Mouse (Mus musculus): Measurements from ENCODE around the gene Svs4.
"Not testable (repeated sequence)": the region's sequence is repeated elsewhere in the genome, so short reads cannot be mapped to it uniquely, and the experiment has no call there.

Gene Svs4

DNA sequence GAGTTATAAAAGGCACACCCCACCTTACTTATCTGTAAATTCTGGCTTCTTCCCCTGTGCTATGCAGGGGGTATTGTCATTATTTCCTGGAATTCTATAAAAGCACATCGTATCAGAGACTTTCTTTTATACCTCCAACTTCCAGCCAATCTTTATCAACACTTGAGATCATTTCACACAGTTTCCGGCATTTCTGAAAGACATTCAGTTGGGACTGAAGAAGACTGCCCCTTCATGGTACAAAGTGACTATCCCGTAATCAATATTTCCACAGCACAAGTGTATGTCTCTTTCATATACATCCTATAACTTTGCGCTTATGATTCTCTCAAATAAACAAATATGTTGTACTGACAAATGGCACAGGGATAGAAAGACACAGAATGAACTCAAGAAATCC lies at the start of gene Svs4:
Gene Svs4, minus strand, starts transcription at position 101 of the 400 bp plus-strand sequence.
- CTCF ChIA-PET = interaction anchor here in 1 of 4 experiments (0.6 kb wide), 1 partner anchor 109 kb away, joined by 13 read pairs; no protein-coding TSS in a partner anchor
- POLR2A ChIA-PET = no interaction called here

DNA sequence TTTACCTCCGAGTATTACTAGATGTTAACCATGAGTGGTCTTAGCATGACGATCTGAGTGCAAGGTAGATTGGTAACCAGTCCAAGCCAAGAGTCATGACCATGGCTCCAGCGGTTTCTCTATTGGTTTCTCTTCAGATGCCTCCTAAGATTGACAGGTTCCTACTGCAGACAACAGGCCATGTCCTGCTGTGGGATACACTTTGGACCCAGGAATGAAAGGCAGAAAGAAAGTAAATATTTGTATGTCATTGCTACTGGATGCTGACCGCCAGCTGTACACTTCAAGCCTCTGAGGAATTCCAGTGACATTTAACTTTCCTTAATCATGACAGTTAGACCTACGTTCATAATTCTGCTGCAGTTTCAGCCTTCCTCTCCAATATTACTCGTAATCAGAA lies 42.7 kb upstream of the Svs4 start:
- ChIA-PET CTCF (no interaction called here), POLR2A (no interaction called here)

DNA sequence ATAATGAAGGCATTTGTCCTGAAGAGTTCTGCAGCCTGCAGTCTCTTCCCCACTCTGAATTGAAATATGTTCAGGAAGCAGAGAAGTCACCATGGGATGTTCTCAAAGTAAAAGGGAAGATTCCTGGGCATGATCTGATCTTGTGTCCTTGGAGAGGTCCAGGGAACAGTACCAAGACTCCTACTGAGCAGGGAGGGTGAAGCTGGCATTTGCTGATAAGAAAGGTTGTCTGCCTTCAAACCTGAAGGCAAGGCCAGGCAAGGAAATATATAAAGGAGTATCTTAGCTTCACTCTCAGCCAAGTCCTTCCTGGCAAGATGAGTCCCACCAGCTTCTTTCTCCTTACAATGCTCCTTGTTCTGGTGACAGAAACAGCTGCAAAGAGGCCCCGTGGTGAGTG lies 38.2 kb upstream of the Svs4 start, which contains the start of gene Svs6:
Gene Svs6, plus strand, starts transcription at position 301 of the 400 bp plus-strand sequence.
- POLR2A ChIA-PET = interaction anchor here in 1 of 4 experiments (0.6 kb wide), 1 partner anchor 15 kb away, joined by 4 read pairs; no protein-coding TSS in a partner anchor
- CTCF ChIA-PET = not testable (repeated sequence)

DNA sequence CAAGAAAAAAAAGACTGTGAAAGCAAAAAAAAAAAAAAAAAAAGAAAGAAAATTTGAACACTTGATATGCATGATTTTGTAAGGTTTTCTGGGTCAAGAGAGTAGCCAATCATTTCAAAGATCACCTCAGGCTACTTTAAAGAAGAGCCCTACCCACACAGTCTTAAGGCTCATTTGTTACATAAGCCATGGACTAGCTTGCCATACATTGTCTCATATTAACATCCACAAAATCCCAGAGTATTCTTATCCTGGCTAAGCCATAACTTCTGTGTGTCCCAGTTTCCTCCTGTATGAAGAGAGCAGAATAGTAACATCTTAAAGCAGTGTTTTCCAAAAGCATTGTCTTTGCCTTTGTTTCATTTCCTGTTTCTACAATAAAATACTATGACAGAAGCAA lies 37.2 kb upstream of the Svs4 start:
- POLR2A ChIA-PET = not testable (repeated sequence)
- CTCF ChIA-PET = interaction anchor here in 1 of 4 experiments (0.6 kb wide), 1 partner anchor 426 kb away, joined by 8 read pairs; no protein-coding TSS in a partner anchor

DNA sequence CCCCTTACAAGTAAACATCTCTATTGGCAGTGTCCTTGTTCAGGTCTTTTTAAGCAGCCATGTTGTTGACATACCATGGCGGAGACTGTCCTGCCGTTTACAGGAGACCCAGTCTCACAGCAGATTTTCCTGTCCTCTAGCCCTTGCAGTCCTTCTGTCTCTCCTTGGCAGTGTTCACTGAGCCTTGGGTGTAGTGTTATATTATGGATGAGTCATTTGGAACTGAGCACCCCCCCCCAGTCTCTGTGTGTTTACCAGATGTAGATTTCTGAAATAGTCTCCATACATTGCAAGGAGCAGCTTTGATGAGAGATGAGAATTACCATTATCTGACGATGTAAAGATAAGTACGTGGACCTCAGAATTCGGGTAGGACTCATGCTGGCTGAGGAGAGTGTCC lies 34.3 kb upstream of the Svs4 start:
- ChIA-PET CTCF (no interaction called here), POLR2A (interaction anchor here in 1 of 4 experiments (0.6 kb wide), 1 partner anchor 389 kb away, joined by 3 read pairs; no protein-coding TSS in a partner anchor)

DNA sequence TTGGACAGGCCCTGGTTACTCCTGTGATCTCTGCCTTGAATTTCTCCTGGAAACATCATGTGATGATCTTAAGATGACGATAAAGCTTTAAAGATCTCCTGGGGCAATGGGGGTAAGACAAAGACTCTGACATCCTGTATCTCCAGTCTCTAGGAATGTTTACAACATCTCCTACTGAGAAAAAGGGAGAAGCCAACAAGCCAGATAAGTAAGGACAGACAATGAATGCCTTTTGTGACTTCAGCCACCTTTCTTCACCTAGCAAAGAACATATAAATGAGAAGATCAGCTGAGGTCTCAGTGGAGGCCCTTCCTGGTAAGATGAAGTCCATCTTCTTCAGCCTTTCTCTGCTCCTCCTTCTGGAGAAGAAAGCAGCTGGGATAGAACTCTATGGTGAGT lies 10.7 kb upstream of the Svs4 start, which contains the start of gene Svs3a:
Gene Svs3a, plus strand, starts transcription at position 301 of the 400 bp plus-strand sequence.
- POLR2A ChIA-PET, CTCF ChIA-PET: not testable (repeated sequence)

DNA sequence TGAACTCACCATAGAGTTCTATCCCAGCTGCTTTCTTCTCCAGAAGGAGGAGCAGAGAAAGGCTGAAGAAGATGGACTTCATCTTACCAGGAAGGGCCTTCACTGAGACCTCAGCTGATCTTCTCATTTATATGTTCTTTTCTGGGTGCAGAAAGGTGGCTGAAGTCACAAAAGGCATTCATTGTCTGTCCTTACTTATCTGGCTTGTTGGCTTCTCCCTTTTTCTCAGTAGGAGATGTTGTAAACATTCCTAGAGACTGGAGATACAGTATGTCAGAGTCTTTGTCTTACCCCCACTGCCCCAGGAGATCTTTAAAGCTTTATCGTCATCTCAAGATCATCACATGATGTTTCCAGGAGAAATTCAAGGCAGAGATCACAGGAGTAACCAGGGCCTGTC lies 21.7 kb downstream of the Svs4 start, which contains the start of gene Svs3b:
Gene Svs3b, minus strand, starts transcription at position 101 of the 400 bp plus-strand sequence.
- CTCF ChIA-PET, POLR2A ChIA-PET: not testable (repeated sequence)

DNA sequence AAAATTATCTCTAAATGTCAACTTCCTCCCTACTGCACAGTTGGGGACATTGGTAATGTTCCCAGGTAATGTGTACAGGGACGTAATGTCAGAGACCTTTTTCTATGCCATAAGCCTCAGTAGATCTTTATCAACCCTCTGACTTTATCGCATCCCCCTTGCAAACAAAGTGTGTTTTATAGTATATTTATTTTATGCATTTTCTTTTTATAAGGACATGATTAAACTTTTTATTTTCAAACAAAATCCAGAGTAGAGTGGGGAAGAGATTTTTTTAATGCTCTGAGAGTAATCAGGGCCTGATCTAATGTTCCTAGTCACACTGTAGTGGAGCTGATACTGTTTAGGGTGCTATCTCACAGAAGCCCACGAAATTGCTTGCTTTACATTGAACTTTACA lies 39.9 kb downstream of the Svs4 start, which contains the start of gene Svs2:
Gene Svs2, minus strand, starts transcription at position 101 of the 400 bp plus-strand sequence.
- ChIA-PET POLR2A (interaction anchor here in 1 of 4 experiments (0.9 kb wide), 1 partner anchor 16 kb away, joined by 3 read pairs; no protein-coding TSS in a partner anchor), CTCF (no interaction called here)

DNA sequence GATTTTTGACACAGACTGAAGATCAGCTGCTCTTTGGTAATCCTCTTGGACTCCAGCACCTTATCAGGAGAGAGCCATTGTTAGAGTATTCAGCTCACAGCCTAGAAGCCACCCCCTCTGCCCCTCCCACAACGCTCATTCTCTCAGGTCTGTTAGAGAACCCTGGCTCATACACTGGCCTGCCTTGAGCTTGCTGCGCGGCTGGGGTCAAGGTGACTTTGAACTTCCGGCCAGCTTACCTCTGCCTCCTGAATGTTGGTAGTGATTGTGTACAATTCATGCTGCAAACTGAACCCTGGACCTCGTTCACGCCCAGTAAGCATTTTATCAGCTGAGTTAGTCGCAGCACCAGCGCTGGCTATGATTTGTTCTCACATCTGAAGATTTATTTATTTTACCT lies 45.6 kb downstream of the Svs4 start:
- CTCF ChIA-PET = no interaction called here
- POLR2A ChIA-PET = no interaction called here

DNA sequence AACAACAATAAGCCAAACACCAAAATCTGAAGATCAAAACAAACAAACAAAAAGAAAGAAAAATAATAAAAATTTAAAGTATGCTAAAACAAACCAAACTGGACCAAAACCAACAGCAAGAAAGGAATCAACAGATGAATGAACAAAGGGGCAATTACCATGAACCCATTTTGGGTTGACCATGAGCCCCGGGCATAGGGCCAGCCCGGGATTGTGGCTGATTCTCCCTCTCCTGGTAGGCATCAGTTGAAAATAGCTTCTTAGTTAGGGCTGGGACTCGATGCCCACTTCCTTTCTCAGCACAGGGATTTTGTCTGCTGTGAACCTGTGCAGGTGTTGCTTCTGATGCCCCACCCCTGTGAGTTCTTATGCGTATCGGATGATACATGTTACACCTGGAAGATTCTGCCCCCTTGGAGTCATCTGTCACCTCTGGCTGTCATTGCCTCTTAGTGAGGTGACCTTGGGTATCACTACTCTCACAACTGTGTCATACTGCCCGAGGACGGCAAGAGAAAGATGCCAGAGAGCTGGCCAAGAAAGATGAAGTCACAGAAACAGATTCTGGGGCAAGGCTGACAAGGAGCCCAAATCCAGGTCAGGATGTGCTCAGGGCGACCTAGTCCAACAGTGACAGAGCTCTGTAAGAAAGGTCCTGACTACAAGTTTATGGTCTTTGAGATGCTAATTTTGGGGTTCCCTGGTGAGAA lies 49.7 kb downstream of the Svs4 start:
- POLR2A ChIA-PET = interaction anchor here in 1 of 4 experiments (0.6 kb wide), 1 partner anchor 331 kb away, joined by 5 read pairs; no protein-coding TSS in a partner anchor
- CTCF ChIA-PET = no interaction called here

Measured in embryonic stem cell, embryonic (primary cell).